Mouse (Mus musculus) thymus, adult 2 months (tissue): ENCODE data around the gene Fam92b.

Source experiments
- CTCF ChIP-seq: fragments of 200-500 bp; IDR thresholded peaks from 2 replicates; pipeline ENCODE4 v1.5.1; 2012; ENCODE audit warnings: mild to moderate bottlenecking, control low read depth, low read length, moderate library complexity, borderline replicate concordance; ENCODE audit not compliant: control insufficient read depth, poor library complexity, insufficient read depth; ENCODE audit errors: extremely low read depth
- POLR2A ChIP-seq: fragments of 200-500 bp; IDR thresholded peaks from 2 replicates; pipeline ENCODE4 v1.6.1; 2012; ENCODE audit warnings: mild to moderate bottlenecking, low read length, control low read depth, moderate library complexity; ENCODE audit not compliant: control insufficient read depth, poor library complexity, insufficient read depth; ENCODE audit errors: extremely low read depth

- TF ChIP-seq POLR2A: no peak
- TF ChIP-seq CTCF: no peak
Measured at GRCm38 (mm10) chr8:120151151-120151550, 26.1 kb downstream of the Fam92b start.
